Mouse (Mus musculus) lung, embryonic 16.5 days (tissue): ENCODE measurements at regions not wholly inside any gene's neighbourhood (a gene's known extent, or its start where the extent isn't known, plus 50 kb on each side); places are given as distances from the start of the nearest gene placed in this dataset.

Source experiments
- ATAC-seq: fragments of 200-750 bp; cut with Nextera tagmentation; 2 replicates; pipeline ENCODE4 v1.8.0; 2017; ENCODE audit warnings: low read depth, mild to moderate bottlenecking, moderate library complexity
- H3K27ac ChIP-seq: fragments of 300-500 bp; sonication (generic); 2 replicates; pipeline ENCODE4 v1.5.1; 2014; ENCODE audit warnings: mild to moderate bottlenecking, control low read depth, low read length
- H3K27me3 ChIP-seq: fragments of 300-500 bp; sonication (generic); 2 replicates; pipeline ENCODE4 v1.6.1; 2014; ENCODE audit warnings: low read depth, low read length, mixed read lengths; ENCODE audit not compliant: control insufficient read depth, insufficient read depth
- H3K36me3 ChIP-seq: fragments of 300-500 bp; sonication (generic); 2 replicates; pipeline ENCODE4 v1.6.1; 2014; ENCODE audit warnings: low read length; ENCODE audit not compliant: control insufficient read depth, insufficient read depth
- H3K4me1 ChIP-seq: fragments of 300-500 bp; sonication (generic); replicated peaks from 2 replicates; pipeline ENCODE4 v1.6.1; 2014; ENCODE audit warnings: low read length, mixed read lengths; ENCODE audit not compliant: control insufficient read depth, insufficient read depth
- H3K4me2 ChIP-seq: fragments of 300-500 bp; sonication (generic); 2 replicates; pipeline ENCODE4 v1.6.1; 2014; ENCODE audit warnings: low read depth, low read length, control low read depth
- H3K4me3 ChIP-seq: fragments of 300-500 bp; sonication (generic); 2 replicates; pipeline ENCODE4 v1.5.1; 2014; ENCODE audit warnings: mild to moderate bottlenecking, low read length, control low read depth
- H3K9ac ChIP-seq: fragments of 300-500 bp; sonication (generic); 2 replicates; pipeline ENCODE4 v1.6.1; 2014; ENCODE audit warnings: low read length, control low read depth
- H3K9me3 ChIP-seq: fragments of 300-500 bp; sonication (generic); 2 replicates; pipeline ENCODE4 v1.6.1; 2016; ENCODE audit warnings: low read length; ENCODE audit not compliant: control insufficient read depth
- WGBS: fragments of 180-500 bp; shearing (Covaris S2); extraction: QIAGEN DNeasy Blood & Tissue Kit; methylation state at CpG from one replicate; pipeline ENCODE4 v1.1.7; 2014; 5-methylcytosine and 5-hydroxymethylcytosine counted together

- no peak for ATAC-seq
- no peak overlapping the region for H3K4me2 ChIP-seq
- H3K27ac ChIP-seq: no peak overlapping the region
- no peak overlapping the region for H3K4me3 ChIP-seq
- WGBS: 88% methylated on average over 1 of the region's 1 CpGs
- no peaks in the 10 kb centered on the region for H3K36me3 ChIP-seq
- H3K4me1 ChIP-seq: no peaks in the 10 kb centered on the region
- H3K27me3 ChIP-seq: no peaks in the 10 kb centered on the region
- no peaks in the 10 kb centered on the region for H3K9me3 ChIP-seq
- no peak overlapping the region for H3K9ac ChIP-seq
Observed at GRCm38 (mm10) chr5:126531975-126532374, 709.6 kb upstream of the Tmem132c start.

- no peaks in the 10 kb centered on the region for H3K9me3 ChIP-seq
- no peaks in the 10 kb centered on the region for H3K36me3 ChIP-seq
- H3K4me1 ChIP-seq: no peaks in the 10 kb centered on the region
- no peak for ATAC-seq
- H3K27me3 ChIP-seq: no peaks in the 10 kb centered on the region
- H3K27ac ChIP-seq: no peak overlapping the region
- H3K4me3 ChIP-seq: no peak overlapping the region
- WGBS: 59% methylated on average over 2 of the region's 2 CpGs
- H3K9ac ChIP-seq: no peak overlapping the region
- no peak overlapping the region for H3K4me2 ChIP-seq
Observed at GRCm38 (mm10) chr5:126538072-126538471, 703.5 kb upstream of the Tmem132c start.

GRCm38 (mm10) chr5:126544261-126544976 lies 697.2 kb upstream of the Tmem132c start:
- no peak overlapping the region for H3K9ac ChIP-seq
- 43% methylated on average over 8 of the region's 8 CpGs for WGBS
- no peaks in the 10 kb centered on the region for H3K36me3 ChIP-seq
- no peak overlapping the region for H3K4me3 ChIP-seq
- H3K27ac ChIP-seq: no peak overlapping the region
- no peaks in the 10 kb centered on the region for H3K27me3 ChIP-seq
- H3K4me2 ChIP-seq: no peak overlapping the region
- H3K9me3 ChIP-seq: no peaks in the 10 kb centered on the region
- H3K4me1 ChIP-seq: no peaks in the 10 kb centered on the region
- no peak for ATAC-seq

- Histone ChIP-seq H3K36me3 (no peaks in the 10 kb centered on the region), H3K9me3 (no peaks in the 10 kb centered on the region), H3K27me3 (no peaks in the 10 kb centered on the region), H3K4me3 (no peak overlapping the region), H3K27ac (no peak overlapping the region), H3K9ac (no peak overlapping the region), H3K4me1 (no peaks in the 10 kb centered on the region), H3K4me2 (no peak overlapping the region)
- WGBS: 73% methylated on average over 4 of the region's 4 CpGs
- ATAC-seq: no peak
Observed at GRCm38 (mm10) chr5:126547841-126548240, 693.8 kb upstream of the Tmem132c start.

- Histone ChIP-seq H3K36me3 (no peaks in the 10 kb centered on the region), H3K27me3 (no peaks in the 10 kb centered on the region), H3K4me1 (no peaks in the 10 kb centered on the region), H3K4me3 (no peak overlapping the region), H3K9ac (no peak overlapping the region), H3K27ac (no peak overlapping the region), H3K4me2 (no peak overlapping the region), H3K9me3 (no peaks in the 10 kb centered on the region)
- no peak for ATAC-seq
- WGBS: 60% methylated on average over 3 of the region's 3 CpGs
Observed at GRCm38 (mm10) chr5:126551676-126552075, 689.9 kb upstream of the Tmem132c start.

DNA sequence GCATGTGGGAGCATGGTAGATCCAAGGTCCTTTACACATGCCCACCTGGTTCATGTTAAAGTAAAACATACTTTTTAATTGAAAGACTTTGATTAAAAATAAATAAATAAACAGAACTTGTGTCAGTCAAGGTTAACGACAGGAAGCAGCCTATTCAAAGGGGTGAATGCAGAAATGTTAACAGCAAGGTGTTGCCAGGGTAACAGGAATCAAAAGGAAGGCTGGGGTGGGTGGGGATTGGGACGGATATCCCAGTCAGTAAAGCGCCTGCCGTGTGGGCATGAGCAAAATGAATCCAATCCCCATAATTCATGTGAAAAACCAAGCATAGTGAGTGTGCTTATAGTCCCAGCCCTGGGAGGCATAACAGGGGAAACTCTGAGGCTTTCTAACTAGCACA lies 682.6 kb upstream of the Tmem132c start:
- no peak for ATAC-seq
- no peak overlapping the region for H3K4me3 ChIP-seq
- no peak overlapping the region for H3K9ac ChIP-seq
- H3K4me2 ChIP-seq: no peak overlapping the region
- H3K27me3 ChIP-seq: no peaks in the 10 kb centered on the region
- no peaks in the 10 kb centered on the region; the same call in 1 of the 2 replicates for H3K9me3 ChIP-seq
- H3K36me3 ChIP-seq: no peaks in the 10 kb centered on the region
- no peaks in the 10 kb centered on the region for H3K4me1 ChIP-seq
- 42% methylated on average over 4 of the region's 4 CpGs for WGBS
- no peak overlapping the region for H3K27ac ChIP-seq

GRCm38 (mm10) chr5:126565817-126566216 lies 675.8 kb upstream of the Tmem132c start:
- H3K27ac ChIP-seq: no peak overlapping the region
- no peak overlapping the region for H3K9ac ChIP-seq
- H3K4me1 ChIP-seq: no peaks in the 10 kb centered on the region
- H3K27me3 ChIP-seq: no peaks in the 10 kb centered on the region
- no peak overlapping the region for H3K4me3 ChIP-seq
- ATAC-seq: no peak
- H3K4me2 ChIP-seq: no peak overlapping the region
- H3K36me3 ChIP-seq: no peaks in the 10 kb centered on the region
- no peaks in the 10 kb centered on the region for H3K9me3 ChIP-seq
- WGBS: 58% methylated on average over 2 of the region's 2 CpGs

DNA sequence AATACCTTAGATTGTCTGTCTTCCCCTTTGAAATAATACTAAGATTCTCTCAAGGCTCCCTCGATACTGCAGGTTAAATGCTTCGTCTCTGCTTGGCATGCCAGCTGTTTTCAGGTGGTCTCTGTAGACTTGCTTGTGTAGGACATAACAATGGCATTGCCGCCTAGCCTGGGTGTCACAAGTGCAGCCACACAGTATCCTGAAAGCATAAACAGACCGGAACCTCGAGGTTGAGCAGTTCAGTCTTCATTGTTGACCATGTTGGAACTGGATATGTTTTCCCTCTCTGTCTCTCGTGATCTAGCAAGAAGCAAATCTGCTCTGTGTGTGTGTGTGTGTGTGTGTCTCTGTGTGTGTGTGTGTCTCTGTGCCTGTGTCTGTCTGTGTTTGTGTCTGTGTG lies 675.4 kb upstream of the Tmem132c start:
- 74% methylated on average over 6 of the region's 6 CpGs for WGBS

DNA sequence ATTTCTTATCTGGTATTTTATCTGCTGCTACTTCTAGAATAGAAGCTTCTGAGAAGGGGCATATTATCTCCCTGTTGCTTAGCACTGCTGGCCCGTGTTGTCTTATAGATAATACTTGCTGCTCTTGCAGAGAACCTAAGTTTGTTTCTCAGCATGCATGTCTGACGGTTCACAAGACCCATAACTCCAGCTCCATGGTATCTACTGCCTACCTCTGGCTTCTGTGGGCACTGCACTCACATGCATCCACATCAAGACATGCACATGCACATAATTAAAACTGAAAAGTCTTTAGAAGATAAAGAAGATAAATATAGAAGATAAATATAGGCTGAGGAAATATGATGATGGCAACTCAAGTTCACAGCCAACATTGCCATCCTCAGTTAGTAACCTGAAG lies 667.8 kb upstream of the Tmem132c start:
- H3K4me2 ChIP-seq: no peak overlapping the region
- no peak for ATAC-seq

More for the DNA sequence above, 675.4 kb upstream of the Tmem132c start:
- no peak overlapping the region for H3K4me2 ChIP-seq
- no peaks in the 10 kb centered on the region for H3K36me3 ChIP-seq
- no peaks in the 10 kb centered on the region for H3K27me3 ChIP-seq
- H3K9ac ChIP-seq: no peak overlapping the region
- H3K27ac ChIP-seq: no peak overlapping the region
- no peak overlapping the region for H3K4me3 ChIP-seq
- no peak for ATAC-seq
- no peaks in the 10 kb centered on the region for H3K9me3 ChIP-seq
- H3K4me1 ChIP-seq: no peaks in the 10 kb centered on the region

More for the DNA sequence above, 667.8 kb upstream of the Tmem132c start:
- no peaks in the 10 kb centered on the region for H3K4me1 ChIP-seq
- no peak overlapping the region for H3K27ac ChIP-seq
- peaks cover 2% of the 10 kb centered on the region; the same call in 1 of the 2 replicates for H3K9me3 ChIP-seq
- no peak overlapping the region for H3K9ac ChIP-seq
- H3K27me3 ChIP-seq: no peaks in the 10 kb centered on the region
- H3K36me3 ChIP-seq: no peaks in the 10 kb centered on the region
- 57% methylated on average over 2 of the region's 2 CpGs for whole genome bisulfite sequencing
- no peak overlapping the region for H3K4me3 ChIP-seq
